Mouse (Mus musculus) v-Abl transformed pro-B cells (cell line): ENCODE data around the gene AY761185.

ENCODE experiments used
- in situ Hi-C, 2 experiments: fragments of 400-800 bp; cut with MboI; formaldehyde crosslinking; loops; one replicate each; pipeline ENCODE4 v1.15.1; 2025; ENCODE audit not compliant: unreplicated experiment in 2 of 2

AY761185 gene

GRCm38 (mm10) chr8:20944610-20945009 lies at the start of gene AY761185:
Gene AY761185, minus strand, starts transcription at chr8:20944710.
- in situ Hi-C loops: loop anchor here (5.0 kb wide), 1 partner anchor 48 kb away; no protein-coding TSS in a partner anchor

GRCm38 (mm10) chr8:20994042-20994441 lies 49.5 kb upstream of the AY761185 start:
- in situ Hi-C loops: loop anchor here (5.0 to 25.0 kb wide), 3 partner anchors 52 to 1268 kb away; partner anchors contain the start of genes AY761185 (in 2 of the 2) and Nek3 (in 1 of the 2)

- in situ Hi-C loops: loop anchor here (25.0 kb wide), 2 partner anchors 1182 to 1282 kb away; partner anchors contain the start of gene Nek3 (in 1 of the 2)
Observed at GRCm38 (mm10) chr8:20979846-20980245, 35.3 kb upstream of the AY761185 start.

- in situ Hi-C loops: no loop called here
Observed at GRCm38 (mm10) chr8:20964531-20964930, 20.0 kb upstream of the AY761185 start.

GRCm38 (mm10) chr8:20921971-20922370 lies 22.5 kb downstream of the AY761185 start, which contains the start of gene Gm6040:
Gene Gm6040, minus strand, starts transcription at chr8:20922071.
- in situ Hi-C loops: no loop called here

- in situ Hi-C loops: no loop called here
Observed at GRCm38 (mm10) chr8:20912288-20912687, 32.2 kb downstream of the AY761185 start.

GRCm38 (mm10) chr8:20908256-20908655 lies 36.3 kb downstream of the AY761185 start:
- in situ Hi-C loops: no loop called here

- in situ Hi-C loops: no loop called here
Observed at GRCm38 (mm10) chr8:20907119-20907518, 37.4 kb downstream of the AY761185 start.

GRCm38 (mm10) chr8:20902527-20902926 lies 42.0 kb downstream of the AY761185 start, which contains the start of gene Gm15056:
Gene Gm15056, minus strand, starts transcription at chr8:20902627.
- in situ Hi-C loops: no loop called here
